Mouse (Mus musculus) MEL-GATA-1-ER (cell line): ENCODE measurements around the gene Srxn1.

Experiments used
- DNase-seq: peaks from one replicate; pipeline ENCODE4 v3.0.0-alpha.2; 2012; ENCODE audit warnings: low read depth; ENCODE audit errors: extremely low read depth

Srxn1 gene

GRCm38 (mm10) chr2:152156471-152156870 lies 51.2 kb downstream of the Srxn1 start:
- DNase-seq, result no peak

DNA sequence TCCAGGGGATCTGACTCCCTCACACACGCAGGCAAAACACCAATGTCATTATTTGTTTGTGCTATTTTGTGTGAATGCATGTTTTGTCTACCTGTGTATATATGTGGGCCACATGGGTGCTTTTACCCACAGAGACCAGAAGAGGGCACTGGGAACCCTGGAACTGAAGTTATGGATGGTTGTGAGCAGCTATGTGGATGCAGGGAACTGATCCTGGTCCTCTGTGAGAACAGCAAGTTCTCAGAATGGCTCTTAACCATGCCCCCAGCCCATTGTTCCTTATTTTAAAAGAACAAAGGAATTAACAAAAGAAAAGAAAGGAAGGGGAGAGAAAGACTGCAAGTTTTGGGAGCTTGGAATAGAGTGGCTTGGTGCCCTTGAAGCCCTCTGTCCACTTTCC lies 54.2 kb downstream of the Srxn1 start:
- DNase-seq, result no peak
